Mouse (Mus musculus) heart, adult 2 months (tissue): ENCODE measurements around the gene Sstr2.

Experiments
- EP300 ChIP-seq: fragments of 200-500 bp; IDR thresholded peaks from 2 replicates; pipeline ENCODE4 v1.6.1; 2011; ENCODE audit warnings: low read depth, low read length, control low read depth; ENCODE audit not compliant: insufficient read depth
- POLR2A ChIP-seq: fragments of 200-500 bp; IDR thresholded peaks from 2 replicates; pipeline ENCODE4 v1.6.1; 2011; ENCODE audit warnings: mild to moderate bottlenecking, low read depth, low read length, control low read depth; ENCODE audit not compliant: insufficient read depth

- TF ChIP-seq EP300 (no peak), POLR2A (no peak)
Measured at GRCm38 (mm10) chr11:113661835-113662351, 42.8 kb downstream of the Sstr2 start.
